Mouse (Mus musculus): ENCODE measurements around the gene Tex11.
"Not testable (repeated sequence)": the region's sequence is repeated elsewhere in the genome, so short reads cannot be mapped to it uniquely, and the experiment has no call there.

Tex11 gene

DNA sequence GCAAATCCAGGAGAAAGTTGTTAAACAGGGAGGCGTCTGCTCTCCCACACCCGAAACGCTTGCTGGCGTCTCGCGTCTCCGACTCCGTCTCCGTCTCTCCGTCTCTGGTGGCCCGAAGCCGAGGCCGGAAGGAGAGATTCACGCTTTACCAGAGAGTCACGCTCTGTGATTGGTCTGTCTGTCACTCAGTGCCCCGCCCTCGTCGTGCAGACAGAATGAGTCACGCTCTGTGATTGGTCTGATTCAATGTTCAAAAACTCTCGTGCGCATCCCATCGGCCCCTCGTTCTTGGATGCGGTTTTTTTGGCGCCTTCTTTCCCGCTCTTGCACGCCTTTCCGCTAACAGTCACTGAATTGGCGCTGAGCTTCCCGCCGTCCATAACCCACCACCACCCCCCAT lies at the start of gene Tex11:
Gene Tex11 (minus strand): TSS at position 127 of the 400 bp plus-strand sequence.
- no peak for DNase-seq (ENCODE audit: low read depth, low spot score)

GRCm38 (mm10) chrX:101085920-101086319 lies 26.5 kb upstream of the Tex11 start, which contains the start of gene Slc7a3:
Slc7a3 (minus strand) TSS chrX:101086020.
- DNase-seq (ENCODE audit: low read depth, low spot score): no peak

GRCm38 (mm10) chrX:101085211-101085610 lies 25.7 kb upstream of the Tex11 start:
- not testable (repeated sequence) for DNase-seq (ENCODE audit: low read depth, low spot score)

- DNase-seq (ENCODE audit: low read depth, low spot score): peak; percentile 18
Observed at GRCm38 (mm10) chrX:101084192-101084591, 24.7 kb upstream of the Tex11 start.

DNA sequence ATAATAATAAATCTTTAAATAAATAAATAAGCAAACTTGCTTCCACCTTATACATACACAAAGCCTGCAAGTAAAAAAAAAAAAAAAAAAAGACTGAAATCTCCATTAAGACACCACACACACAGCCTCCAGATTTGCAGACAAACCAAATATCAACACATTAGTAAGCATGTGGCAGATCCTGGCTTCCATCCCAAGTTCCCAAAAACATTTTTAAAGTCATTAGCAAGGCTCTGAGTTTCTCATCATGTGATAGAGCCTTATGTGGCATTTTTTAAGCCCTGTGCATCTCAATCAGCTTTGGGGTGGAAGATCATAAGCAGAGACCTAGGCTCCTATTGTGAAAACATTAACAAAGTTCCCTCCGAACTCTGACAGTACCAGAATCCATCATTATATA lies 5.8 kb upstream of the Tex11 start:
- no peak for DNase-seq (ENCODE audit: low read depth, low spot score)

GRCm38 (mm10) chrX:101063503-101063902 lies 4.0 kb upstream of the Tex11 start:
- DNase-seq (ENCODE audit: low read depth, low spot score): no peak

GRCm38 (mm10) chrX:100943640-100944039 lies 115.8 kb downstream of the Tex11 start:
- no peak for DNase-seq (ENCODE audit: low read depth, low spot score)

- no peak for DNase-seq (ENCODE audit: low read depth, low spot score)
Observed at GRCm38 (mm10) chrX:100839211-100839610, 220.3 kb downstream of the Tex11 start.

- no peak for DNase-seq (ENCODE audit: low read depth, low spot score)
Observed at GRCm38 (mm10) chrX:100832806-100833205, 226.7 kb downstream of the Tex11 start.

DNA sequence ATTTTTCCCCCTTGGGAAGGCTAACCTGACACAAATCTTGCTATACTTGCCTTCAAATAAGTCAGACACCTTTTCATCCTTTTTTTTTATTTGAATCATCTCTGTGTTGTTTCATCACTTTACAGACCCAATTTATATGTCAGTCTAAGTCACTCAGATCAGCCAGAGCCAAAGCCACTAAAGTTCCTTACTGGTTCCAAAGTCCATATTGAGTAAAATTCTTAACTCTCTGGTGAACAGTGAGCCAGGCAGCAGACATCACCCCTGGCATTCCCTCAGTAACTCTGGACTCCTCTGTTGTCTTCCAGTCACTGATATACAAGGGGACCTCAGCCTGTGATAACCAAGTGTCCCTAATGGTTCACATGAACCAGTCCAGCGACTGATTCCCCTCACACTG lies 233.9 kb downstream of the Tex11 start:
- DNase-seq (ENCODE audit: low read depth, low spot score): no peak

GRCm38 (mm10) chrX:100821149-100821548 lies 238.3 kb downstream of the Tex11 start:
- DNase-seq (ENCODE audit: low read depth, low spot score): no peak

DNA sequence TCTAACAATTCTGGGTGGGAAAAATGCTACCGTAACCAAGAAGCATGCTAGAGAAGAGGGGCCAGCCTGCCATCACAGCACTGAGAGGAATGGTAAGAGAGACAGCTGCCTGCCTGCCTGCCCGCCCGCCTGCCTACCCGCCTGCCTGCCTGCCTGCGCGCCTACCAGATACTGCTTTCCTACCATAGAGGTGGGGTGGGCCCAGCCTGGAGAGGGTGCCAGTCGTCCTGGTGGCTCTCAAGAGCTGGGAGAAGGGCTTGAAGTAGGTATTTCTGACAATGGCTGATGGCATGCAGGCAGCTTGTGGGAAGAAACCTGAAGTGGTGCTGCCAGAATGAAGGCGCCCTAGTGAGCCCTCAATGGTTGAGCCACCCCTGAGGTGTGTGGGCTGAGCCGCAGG lies 240.8 kb downstream of the Tex11 start:
- DNase-seq (ENCODE audit: low read depth, low spot score): no peak

DNA sequence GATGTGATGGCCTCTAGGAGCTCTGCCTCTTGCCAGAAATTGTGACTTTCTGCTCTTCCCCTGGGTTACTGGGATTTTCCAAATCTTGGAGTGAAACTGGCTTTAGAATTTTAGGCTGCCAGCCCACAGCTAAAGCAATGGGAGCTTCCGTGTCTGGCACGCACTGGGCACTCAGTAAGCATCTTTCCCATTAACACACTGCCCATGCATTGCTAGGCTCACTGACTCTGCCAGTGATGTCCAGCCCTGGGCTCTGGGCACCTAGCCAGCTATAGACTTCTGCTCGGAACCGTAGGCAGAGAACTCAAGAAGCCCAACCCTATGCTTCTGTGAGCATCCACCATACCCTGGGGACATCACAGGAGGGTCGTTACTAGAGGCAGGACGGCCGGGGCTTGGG lies 243.7 kb downstream of the Tex11 start:
- no peak for DNase-seq (ENCODE audit: low read depth, low spot score)

- no peak for DNase-seq (ENCODE audit: low read depth, low spot score)
Observed at GRCm38 (mm10) chrX:100814139-100814538, 245.3 kb downstream of the Tex11 start.

GRCm38 (mm10) chrX:100811129-100811528 lies 248.3 kb downstream of the Tex11 start:
- DNase-seq (ENCODE audit: low read depth, low spot score): no peak

- no peak for DNase-seq (ENCODE audit: low read depth, low spot score)
Observed at GRCm38 (mm10) chrX:100802034-100802433, 257.4 kb downstream of the Tex11 start.

- no peak for DNase-seq (ENCODE audit: low read depth, low spot score)
Observed at GRCm38 (mm10) chrX:100800643-100801042, 258.8 kb downstream of the Tex11 start.

GRCm38 (mm10) chrX:100797851-100798527 lies 261.5 kb downstream of the Tex11 start:
- no peak for DNase-seq (ENCODE audit: low read depth, low spot score)

DNA sequence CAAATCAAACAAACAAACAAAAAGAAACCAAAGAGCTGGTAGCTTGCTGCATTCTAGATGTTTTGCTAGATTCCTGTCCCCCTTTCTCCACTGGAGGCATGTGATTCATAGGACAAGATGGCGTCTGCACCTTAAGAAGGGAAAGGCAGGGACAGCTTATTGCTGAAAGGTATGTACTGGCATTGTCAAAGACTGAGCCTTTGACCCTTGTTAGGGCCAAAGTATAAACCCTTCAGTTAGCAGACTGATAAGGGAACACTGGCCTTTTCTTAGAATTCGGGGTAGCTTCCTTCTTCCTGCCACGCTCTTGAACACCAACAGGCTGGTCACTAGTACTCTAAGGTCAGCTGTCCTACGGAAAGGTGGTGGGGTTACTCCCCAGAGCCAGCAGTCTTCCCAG lies 262.1 kb downstream of the Tex11 start:
- DNase-seq (ENCODE audit: low read depth, low spot score): no peak

- DNase-seq (ENCODE audit: low read depth, low spot score): no peak
Observed at GRCm38 (mm10) chrX:100796741-100797090, 262.8 kb downstream of the Tex11 start.

- DNase-seq (ENCODE audit: low read depth, low spot score): no peak
Observed at GRCm38 (mm10) chrX:100796041-100796740, 263.3 kb downstream of the Tex11 start.

- DNase-seq (ENCODE audit: low read depth, low spot score): no peak
Observed at GRCm38 (mm10) chrX:100789322-100789721, 270.1 kb downstream of the Tex11 start.
